Mouse (Mus musculus) embryo, embryonic 11 days (tissue): ENCODE data around the gene Spock1.
A peak's percentile ranks its signal among the peaks of the same experiment; 100 is the strongest.

ENCODE experiments used
- DNase-seq: peaks from one replicate; pipeline ENCODE4 v3.0.0-alpha.2; 2015

Spock1 gene

GRCm38 (mm10) chr13:57588558-57589273, 319.4 kb downstream of the Spock1 start:
- peak; percentile 27 for DNase-seq

GRCm38 (mm10) chr13:57585131-57585530, 323.0 kb downstream of the Spock1 start:
- no peak for DNase-seq

- no peak for DNase-seq
Measured at GRCm38 (mm10) chr13:57582314-57582976, 325.7 kb downstream of the Spock1 start.

GRCm38 (mm10) chr13:57577541-57578244, 330.4 kb downstream of the Spock1 start:
- DNase-seq, result no peak

GRCm38 (mm10) chr13:57573501-57573900, 334.6 kb downstream of the Spock1 start:
- DNase-seq, result no peak

GRCm38 (mm10) chr13:57568404-57568803, 339.7 kb downstream of the Spock1 start:
- no peak for DNase-seq

DNA sequence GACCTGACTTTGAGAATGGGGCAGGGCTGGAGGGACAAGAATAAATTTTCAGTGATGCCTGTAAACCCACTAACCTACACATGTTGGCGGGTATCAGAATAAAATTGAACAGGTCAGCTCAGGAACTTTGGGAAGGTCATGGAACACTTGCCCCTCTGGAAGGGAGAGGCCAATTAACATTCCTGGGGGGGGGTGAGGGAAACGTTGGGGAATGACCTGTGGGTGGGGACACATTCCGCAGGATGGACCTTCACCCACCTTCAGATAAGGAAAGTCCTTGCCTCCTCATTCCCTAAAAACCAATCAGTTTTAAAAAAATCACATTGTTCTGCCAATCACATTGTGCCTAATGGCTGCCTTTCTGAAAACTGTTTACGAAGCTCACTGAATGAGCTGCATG, 352.9 kb downstream of the Spock1 start:
- no peak for DNase-seq

GRCm38 (mm10) chr13:57549743-57550142, 358.4 kb downstream of the Spock1 start:
- DNase-seq, result peak; percentile 77

- DNase-seq, result no peak
Measured at GRCm38 (mm10) chr13:57536988-57537547, 371.1 kb downstream of the Spock1 start.

DNA sequence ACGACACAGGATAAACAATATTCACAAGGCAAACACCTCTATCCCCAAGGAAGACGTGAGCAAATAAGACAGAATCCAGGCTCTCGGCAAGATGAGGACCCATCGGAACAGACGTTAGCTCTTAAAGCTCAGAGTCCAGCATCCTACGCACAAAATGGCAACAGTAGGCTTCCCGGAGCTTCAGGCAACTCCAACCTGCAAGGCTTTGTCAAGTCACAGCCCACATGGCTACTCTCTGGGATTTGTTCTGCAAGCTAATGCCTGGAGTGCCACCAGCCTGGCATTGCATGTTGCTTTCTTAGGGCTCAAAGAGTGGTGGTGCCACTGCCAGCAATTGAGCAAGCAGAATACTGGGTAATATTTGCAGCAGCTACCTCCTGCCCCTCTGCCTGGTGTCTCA, 373.8 kb downstream of the Spock1 start:
- DNase-seq, result no peak

GRCm38 (mm10) chr13:57525946-57526345, 382.2 kb downstream of the Spock1 start:
- no peak for DNase-seq

DNA sequence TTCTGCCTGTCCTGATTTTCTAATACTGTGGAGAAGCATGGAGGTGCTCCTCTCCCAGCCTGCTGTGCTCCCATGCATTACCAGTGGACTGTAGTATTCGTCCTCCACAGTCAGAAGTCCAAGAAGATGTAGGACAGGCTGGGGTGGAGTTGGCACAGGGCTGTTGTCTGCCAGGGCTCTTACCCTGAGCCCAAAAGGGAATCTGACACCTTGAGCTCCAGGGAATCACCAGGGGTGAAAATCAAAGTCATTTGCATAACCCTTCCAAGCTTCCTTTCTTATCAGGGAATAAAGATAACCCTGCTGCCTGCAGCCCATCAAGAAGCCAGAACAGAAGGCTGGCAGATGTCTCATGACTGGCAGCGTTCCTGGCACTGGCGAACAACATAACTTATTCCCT, 383.6 kb downstream of the Spock1 start:
- DNase-seq, result no peak

DNA sequence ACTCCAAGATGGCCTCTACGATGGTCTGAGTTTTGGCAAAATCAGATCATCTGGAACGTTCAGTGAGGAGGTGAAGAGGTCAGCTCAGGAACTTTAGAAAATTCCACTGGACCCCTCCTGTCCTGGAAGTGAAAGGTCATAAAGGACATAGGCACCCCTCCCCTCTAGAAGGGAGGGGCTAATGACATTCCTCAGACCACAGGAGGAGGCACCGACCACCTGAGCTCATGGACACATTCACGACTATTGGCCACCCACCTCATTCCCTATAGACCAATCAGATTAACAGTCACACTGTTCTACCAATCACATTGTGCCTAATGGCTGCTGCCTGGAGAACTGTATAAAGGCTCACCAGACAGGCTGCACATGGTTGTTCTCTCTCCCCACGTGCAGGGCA, 384.8 kb downstream of the Spock1 start:
- no peak for DNase-seq

DNA sequence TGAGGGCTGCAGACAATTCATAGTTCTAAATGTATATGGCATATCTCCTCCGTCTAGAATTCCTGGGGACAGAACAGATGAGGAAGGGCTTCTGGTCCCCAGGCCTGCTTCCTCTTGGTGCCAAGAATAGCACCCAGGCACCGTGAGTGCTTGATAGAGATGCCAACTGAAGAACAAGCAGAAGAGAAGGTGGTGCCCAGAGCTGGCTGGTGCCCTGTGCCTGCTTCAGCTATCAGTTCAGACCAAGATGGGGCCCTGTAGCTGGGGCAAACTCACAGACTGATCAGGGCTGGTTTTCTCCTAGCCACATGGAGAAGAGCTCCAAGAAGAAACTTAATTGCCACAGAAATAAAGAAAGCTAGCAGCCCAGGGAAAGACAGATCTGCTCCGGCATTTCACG, 385.8 kb downstream of the Spock1 start:
- no peak for DNase-seq

DNA sequence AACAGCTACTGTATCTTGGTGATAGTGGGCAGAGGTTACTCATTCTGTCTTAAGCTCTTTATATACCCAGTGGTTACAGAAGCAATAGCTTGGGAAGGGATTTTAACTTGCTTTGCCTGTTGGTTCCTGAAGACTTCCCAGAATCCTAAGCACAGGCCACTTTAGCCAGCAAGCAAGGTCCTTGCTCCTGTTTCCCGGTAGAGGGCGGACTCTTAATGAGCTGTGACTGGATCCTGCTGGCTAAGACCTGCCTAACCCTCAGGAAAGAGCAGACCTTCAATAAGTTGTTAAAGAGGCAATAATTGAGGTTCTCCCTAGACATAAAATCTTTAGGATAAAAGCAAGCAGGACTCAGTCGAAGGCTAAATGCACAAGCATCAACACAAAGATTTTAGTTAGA, 387.0 kb downstream of the Spock1 start:
- peak; percentile 74 for DNase-seq

GRCm38 (mm10) chr13:57519790-57520189, 388.3 kb downstream of the Spock1 start:
- DNase-seq, result no peak

GRCm38 (mm10) chr13:57515737-57516136, 392.4 kb downstream of the Spock1 start:
- DNase-seq, result no peak

GRCm38 (mm10) chr13:57501552-57501951, 406.6 kb downstream of the Spock1 start:
- DNase-seq, result no peak

- DNase-seq, result no peak
Measured at GRCm38 (mm10) chr13:57496778-57497177, 411.4 kb downstream of the Spock1 start.

DNA sequence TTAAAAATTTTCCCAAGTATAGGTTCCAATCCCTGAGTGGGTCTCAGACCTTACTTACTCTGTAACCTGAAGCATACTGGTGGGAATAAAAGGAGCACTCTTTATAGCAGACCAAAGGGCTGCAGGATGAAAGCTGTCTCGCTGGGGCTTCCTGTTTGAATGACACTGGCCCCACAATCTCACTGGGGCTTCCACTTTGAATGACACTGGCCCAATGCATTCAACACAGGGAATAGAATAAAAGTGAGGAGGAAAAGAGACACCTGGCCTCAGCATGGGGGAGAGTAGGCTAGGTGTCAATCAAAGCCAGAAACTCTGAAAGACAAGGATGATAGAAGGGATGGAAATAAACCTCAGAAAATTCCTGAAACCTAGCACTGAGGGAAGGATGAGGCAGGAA, 413.3 kb downstream of the Spock1 start:
- DNase-seq, result no peak

DNA sequence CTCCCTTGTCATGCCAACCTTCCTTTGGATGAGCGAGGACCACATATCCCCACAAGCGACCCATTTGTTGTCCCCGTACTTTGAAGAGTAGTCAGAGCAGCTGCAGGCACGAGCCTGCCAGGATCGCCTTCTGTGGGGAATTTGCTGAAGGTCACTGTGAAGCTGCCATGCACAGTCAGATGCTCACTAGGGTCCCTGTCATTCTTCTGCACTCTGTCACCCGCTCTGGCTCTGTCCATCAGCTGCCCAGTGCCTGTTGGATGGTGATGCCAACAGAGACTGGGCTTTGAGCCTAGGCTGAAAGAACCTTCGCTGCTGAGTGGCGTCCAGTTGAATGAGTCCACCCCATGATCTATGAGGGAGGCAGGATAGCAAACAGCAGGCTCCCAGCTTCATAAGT, 419.2 kb downstream of the Spock1 start:
- DNase-seq, result no peak

DNA sequence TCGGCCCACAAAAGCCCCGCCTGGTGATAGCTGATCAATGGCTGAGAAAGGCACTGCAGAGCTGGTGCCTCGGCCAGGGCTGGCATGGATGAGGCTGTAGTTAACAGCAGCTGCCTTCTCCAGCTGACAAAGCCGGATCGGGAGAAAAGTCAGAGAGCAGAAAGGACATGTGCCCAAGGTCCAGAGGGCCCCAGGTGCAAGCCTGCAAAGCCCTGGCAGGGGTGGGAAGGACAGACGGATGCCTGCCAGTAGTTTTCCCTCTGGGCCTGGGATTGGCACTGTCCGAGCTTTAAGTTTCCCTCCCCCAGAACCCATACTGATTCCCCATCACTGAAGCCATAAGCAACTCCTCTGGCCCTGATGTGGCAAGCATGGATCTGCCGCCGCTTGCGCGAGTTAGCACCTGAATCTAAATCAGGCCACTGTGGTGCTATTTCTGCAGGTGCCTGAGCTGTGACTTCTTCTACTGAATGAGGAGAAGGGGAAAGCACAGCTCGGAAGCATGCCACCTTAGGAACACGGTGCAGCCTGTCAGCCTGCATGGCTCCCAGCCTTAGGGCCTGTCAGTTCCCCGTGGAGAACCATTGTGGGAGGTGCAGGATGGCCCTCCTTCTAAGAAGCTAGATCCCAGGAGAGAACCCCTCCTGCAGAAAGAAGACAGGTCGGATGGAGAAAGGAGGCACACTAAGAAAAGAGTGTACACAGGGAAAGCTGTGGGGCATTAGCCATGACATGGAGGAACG, 423.5 kb downstream of the Spock1 start:
- no peak for DNase-seq

DNA sequence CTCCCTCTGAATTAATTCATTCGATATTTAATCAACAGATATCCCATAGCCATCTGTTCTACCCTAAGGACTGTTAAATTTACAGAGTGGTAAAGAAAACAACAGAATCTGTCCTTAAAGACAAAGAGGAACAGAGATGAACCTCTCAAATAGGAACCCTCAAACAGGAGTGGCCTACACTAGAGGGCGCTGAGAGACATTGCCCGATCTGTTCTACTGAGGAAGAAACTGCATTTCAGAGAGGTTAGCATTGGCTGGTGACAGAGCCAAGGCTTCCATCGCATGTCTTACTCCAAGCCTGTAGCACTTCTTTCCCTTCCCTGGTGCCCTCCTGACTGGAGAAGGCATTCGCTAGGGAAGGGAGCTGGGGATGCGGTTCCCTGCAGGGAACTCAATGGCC, 431.4 kb downstream of the Spock1 start:
- peak; percentile 63 for DNase-seq
